Mouse (Mus musculus) C2C12 (cell line): ENCODE data around the gene Hmga2.

Experiments used
- CEBPB ChIP-seq: IDR thresholded peaks from one replicate; pipeline ENCODE4 v1.6.1; 2011; ENCODE audit warnings: low read depth, mild to moderate bottlenecking, control low read depth, moderate library complexity
- CTCF ChIP-seq: IDR thresholded peaks from one replicate; pipeline ENCODE4 v1.5.1; 2011; ENCODE audit not compliant: control insufficient read depth, insufficient read depth, insufficient read length
- MYOD1 ChIP-seq: IDR thresholded peaks from one replicate; pipeline ENCODE4 v1.6.1; 2011; ENCODE audit warnings: low read depth; ENCODE audit not compliant: control insufficient read depth, insufficient read length
- MYOG ChIP-seq: IDR thresholded peaks from one replicate; pipeline ENCODE4 v1.6.1; 2011; ENCODE audit not compliant: control insufficient read depth, insufficient read length; ENCODE audit errors: extremely low read depth
- USF1 ChIP-seq: IDR thresholded peaks from one replicate; pipeline ENCODE4 v1.6.1; 2011; ENCODE audit warnings: low read depth, mild to moderate bottlenecking, control low read depth, moderate library complexity

- no peak for TF ChIP-seq CTCF
- no peak for TF ChIP-seq USF1
- TF ChIP-seq MYOG = no peak
- TF ChIP-seq MYOD1 = no peak
- no peak for TF ChIP-seq CEBPB
These were observed 15.0 kb downstream of the Hmga2 start for GRCm38 (mm10) chr10:120461301-120461700.
